Mouse (Mus musculus): ENCODE measurements around the gene Dnm3. TPM values are rescaled to one million over a fixed set of nuclear protein-coding genes. Genes with fewer than 3 reads are reported as not detected.

The Dnm3 gene
- total RNA-seq, 2 experiments from 2014 or later: 89.8 to 106 TPM

DNA sequence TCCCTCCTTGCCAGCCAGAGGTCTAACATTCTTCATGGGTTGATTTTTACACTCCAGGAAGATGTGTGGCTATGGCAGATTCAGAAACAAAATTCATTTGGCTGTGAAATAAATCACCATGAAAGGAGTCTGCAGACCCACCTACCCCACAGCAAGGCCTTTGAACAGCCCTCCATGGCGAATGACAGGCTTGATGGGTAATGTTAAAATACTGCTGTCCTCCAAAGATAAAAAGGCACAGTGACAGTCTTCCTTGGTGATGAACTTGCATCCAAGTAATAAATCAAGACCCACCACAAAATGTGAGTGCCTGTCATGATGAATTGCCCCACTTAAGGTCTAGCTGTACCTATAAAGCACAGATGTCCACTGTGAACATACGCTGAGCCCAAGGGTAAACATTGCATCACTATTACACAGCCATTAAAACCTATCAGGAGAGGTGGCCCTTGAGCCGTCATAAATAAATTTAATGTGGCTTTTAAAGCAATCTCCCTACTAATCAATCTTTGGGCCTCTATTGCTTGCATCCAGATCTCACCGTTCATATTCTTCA, 131.3 kb downstream of the Dnm3 start:
- intact Hi-C loops (cut with DNase I): no loop called here
- DNase-seq (ENCODE audit: low spot score in 2 of 2): no peak

DNA sequence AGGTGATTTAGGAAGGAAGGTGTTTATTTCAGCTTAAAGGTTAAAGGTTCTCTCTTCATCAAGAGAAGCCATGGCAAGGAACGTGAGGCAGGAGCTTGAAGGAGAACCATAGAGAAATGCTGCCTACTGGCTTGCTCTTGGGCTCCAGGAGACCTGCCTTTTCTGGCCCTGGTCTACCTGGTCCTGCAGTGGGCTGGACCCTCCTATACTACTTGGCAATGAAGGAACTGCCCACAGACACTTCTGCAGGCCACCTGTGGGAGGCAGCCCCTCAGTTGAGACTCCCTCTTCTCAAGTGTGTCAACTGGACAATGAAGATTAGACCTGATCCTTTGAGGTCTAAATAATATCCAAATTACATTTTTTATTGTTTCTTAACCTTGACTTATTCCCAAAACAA, 140.7 kb downstream of the Dnm3 start:
- intact Hi-C loops (cut with DNase I): no loop called here

DNA sequence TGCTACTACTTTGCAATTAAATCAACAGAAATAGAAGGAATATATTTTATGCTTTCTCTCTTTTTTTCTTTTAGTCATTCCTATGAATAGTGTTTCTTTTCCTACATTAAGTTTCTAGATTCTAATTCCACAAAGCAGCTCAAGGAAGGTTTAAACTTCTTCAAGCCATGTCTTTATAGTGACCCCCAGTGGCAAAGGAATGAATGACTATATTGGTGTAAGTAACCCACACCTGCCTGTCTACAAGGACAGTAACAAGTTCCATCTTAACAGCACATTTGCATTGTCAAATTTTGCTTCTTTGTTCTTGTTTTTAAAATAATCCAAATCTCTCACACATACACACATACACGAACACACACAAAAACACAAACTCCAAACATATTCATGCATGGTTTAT, 141.2 kb downstream of the Dnm3 start:
- intact Hi-C loops (cut with DNase I): no loop called here

More for the DNA sequence above, 140.7 kb downstream of the Dnm3 start:
- DNase-seq (ENCODE audit: low spot score in 2 of 2): no peak

DNA sequence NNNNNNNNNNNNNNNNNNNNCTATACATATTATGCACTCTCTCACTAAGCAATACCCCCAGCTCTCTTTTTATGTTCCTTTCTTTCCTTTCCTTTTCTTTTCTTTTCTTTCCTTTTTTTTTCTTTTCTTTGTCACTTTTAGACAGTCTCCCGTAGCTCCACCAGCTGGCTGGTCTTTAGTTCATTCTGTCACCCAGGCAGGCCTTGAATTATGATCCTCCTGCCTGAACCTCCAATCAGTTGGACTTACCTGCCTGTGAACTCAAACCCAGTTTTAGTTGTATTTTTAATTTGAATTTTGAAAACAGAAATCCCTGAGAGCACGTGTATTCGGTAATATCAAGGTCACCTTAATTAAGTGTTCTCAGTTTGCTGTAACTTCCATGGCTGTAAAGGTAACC, 141.6 kb downstream of the Dnm3 start:
- intact Hi-C loops (cut with DNase I): no loop called here
- no peak for DNase-seq (ENCODE audit: low spot score in 2 of 2)

More for the DNA sequence above, 141.2 kb downstream of the Dnm3 start:
- no peak for DNase-seq (ENCODE audit: low spot score in 2 of 2)

DNA sequence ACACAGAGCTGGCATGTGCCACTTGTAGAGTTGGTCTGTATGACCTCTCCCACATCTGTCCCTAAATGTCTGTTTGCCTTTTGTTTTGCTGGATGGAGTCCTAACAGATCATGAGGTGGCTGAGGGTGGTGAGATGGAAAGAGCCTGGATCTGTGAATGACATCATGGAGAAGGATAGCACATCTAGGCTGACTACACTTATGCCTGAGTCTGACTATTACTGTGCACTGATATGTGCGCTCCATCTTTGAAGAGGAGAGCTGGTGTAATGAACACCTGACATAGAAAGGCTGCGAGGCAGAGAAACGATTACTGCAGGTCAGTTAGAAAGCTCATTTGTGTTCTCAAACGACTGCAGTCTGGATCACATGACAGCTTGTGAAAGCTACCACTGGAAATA, 149.2 kb downstream of the Dnm3 start:
- intact Hi-C loops (cut with DNase I): no loop called here
- DNase-seq (ENCODE audit: low spot score in 2 of 2): no peak

DNA sequence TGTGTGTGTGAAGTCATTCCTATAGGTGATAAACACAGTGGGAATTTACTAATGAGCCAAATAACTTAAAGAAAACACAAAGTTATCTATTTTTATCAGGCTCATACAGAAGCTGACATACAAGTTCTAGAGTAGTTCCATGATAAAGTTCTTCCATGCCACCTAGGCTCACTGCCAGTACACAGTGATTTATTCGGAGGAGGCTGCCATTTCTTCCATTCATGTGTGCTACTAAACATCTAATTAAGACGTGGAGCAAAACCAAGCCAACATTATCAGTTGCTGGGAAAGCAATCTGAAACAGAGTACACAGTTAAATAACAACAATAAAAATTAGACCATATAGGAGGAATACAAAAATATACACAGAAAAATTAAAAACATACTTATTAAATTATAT, 150.2 kb downstream of the Dnm3 start:
- DNase-seq (ENCODE audit: low spot score in 2 of 2): no peak
- intact Hi-C loops (cut with DNase I): no loop called here

DNA sequence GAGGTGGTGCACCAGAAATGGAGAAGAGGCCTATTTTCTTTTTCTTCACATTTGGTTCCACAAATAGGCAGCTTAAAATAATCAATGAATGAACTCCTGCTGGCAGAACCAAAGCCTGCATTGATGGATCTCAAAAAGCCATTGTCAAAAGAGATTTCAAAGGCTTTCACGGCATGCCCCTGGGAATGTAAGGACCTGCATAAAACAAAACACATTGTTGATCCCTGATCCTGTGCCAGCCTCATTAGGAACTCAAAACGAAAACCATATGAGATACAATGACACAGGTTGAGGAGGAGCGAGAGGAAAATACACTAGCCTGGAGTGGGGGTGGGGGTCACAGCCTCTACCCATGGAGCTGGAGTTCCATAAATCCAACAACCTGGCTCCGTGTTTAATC, 153.4 kb downstream of the Dnm3 start:
- intact Hi-C loops (cut with DNase I): no loop called here
- DNase-seq (ENCODE audit: low spot score in 2 of 2): no peak

DNA sequence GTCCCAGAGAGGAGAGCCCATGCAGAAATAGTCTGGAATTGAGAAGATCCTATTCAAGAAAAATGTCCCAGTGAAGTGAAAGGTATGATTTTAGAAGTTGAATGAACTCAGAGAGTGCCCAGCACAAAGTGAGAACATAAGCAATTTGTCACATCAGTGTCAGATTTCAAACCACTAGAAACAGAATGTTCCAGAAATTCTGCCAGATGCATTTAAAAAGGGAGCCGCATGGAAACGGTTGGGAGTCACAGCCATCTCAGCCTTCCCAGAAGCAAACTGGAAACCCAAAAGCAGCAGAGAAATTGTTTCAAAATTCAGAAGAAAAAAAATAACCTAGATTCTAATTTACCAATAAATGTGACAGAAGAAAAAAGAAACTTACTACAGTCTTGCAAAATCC, 154.7 kb downstream of the Dnm3 start:
- intact Hi-C loops (cut with DNase I): no loop called here
- no peak for DNase-seq (ENCODE audit: low spot score in 2 of 2)

DNA sequence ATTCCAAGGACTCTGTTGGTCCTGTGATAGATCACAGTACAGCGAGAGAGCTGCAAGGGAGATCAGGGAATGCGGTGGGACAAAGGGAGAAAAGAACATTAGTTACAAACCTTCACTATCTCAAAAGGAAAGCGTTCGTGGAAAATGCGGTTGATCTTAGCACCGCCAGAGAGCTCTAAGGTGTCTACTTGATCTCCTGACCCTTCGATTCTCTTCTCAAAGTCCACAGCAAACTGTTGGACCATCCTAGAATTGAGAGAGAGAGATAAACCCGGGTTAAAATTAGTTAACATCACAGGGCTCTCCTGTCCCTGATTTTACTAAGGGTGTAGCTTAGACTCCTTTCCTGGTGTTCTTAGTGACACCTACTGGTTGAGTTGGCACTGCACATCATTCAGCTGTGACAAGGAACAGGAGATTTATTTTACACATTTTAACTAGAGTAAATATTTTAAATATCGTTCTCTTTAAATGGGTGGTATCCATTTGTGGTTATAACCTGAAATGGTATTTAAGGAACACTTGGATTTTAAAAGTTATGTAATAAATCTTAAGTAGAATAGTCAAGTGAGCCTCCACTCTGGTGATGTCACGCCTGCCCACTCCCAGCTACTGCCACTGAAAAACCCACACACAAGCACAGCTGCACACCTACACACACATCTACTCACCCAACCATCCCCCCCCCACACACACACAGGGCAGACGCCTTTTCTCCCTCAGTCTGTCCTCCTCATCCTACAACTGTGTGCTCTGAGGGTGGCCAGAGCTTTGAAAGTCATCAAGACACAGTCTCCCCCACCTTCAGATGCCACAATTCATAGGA, 164.2 kb downstream of the Dnm3 start:
- intact Hi-C loops (cut with DNase I): loop anchor here (1.0 to 10.0 kb wide), 3 partner anchors 209 to 337 kb away; no protein-coding TSS in a partner anchor
- peak in 1 of 2 experiments; percentile 35 for DNase-seq (ENCODE audit: low spot score in 2 of 2)

DNA sequence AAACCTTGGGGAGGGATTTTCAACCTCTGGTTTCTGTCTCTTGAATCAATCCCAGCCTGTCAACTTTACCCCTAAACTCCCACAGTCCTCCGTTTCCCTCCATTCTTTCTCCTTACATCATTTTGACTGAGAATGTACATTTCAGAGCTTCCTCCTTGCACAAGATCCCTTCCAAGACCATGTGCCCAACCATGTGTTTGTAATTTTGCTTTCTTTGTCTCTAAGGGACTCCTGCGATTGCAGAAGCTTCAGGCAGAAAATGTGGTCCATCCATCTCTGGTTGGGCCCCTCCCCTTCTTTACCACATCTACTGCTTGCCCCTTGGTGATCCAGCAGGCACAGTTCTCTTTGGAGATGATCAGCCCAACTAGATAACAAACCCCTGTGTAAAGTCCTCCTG, 165.2 kb downstream of the Dnm3 start:
- intact Hi-C loops (cut with DNase I): loop anchor here (1.0 to 10.0 kb wide), 3 partner anchors 208 to 336 kb away; no protein-coding TSS in a partner anchor
- no peak for DNase-seq (ENCODE audit: low spot score in 2 of 2)

DNA sequence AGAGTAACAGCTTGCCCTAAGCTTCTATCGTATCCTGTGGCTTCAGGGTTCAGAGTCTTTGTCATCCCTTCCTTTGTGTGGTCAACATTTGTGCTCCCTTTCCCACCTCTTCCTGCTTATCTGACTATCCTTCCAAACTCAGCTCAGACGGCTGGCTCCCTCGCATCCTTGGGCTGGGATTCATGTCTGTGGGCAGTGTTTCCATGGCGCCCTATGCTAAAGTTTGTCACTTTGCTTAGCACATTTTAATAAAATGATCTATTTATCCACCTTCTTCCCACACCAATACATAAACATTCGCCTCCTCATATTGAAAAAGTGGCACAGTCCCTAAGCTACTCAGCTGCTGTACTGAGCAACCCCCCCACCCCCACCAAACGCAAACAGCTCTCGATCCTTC, 165.7 kb downstream of the Dnm3 start:
- intact Hi-C loops (cut with DNase I): loop anchor here (2.0 to 10.0 kb wide), 2 partner anchors 207 to 311 kb away; no protein-coding TSS in a partner anchor
- no peak for DNase-seq (ENCODE audit: low spot score in 2 of 2)

DNA sequence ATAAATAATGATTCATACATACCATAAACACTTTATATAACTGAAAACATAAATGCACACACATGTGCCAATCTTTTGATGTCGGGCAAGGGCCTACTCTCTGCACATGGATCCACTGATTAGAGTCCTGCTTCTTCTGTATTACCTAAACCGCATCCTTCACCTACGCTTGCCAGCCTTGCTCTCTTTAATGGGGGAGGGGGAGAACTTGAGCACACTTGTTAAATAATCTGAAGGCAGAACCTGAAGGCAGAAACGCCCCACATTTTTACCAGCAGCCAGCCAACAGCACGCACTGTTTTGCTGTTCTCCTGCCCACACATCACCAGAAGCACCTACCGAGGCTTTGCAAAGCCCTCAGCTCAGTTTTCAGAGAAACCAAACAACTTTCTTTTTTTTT, 172.6 kb downstream of the Dnm3 start:
- no peak for DNase-seq (ENCODE audit: low spot score in 2 of 2)

DNA sequence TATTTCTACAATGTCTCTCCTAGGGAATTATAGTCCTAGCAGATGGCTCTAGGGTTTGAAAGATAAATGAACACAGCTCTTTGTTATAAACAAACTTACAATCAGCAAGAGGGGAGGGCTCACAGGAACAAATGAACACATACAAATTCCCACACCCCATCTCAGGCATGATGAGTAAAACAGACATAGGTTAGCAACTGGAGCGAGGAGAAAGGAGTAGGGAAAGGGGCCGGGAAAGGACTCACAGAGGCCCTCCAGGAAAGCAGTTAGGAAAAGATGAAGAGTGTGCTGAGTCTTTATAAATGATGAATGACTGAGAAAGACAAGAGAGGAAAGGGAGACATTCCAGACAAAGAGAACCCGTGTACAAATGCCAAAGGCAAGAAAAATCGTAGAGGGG, 175.4 kb downstream of the Dnm3 start:
- no peak for DNase-seq (ENCODE audit: low spot score in 2 of 2)

More for the DNA sequence above, 172.6 kb downstream of the Dnm3 start:
- intact Hi-C loops (cut with DNase I): no loop called here

DNA sequence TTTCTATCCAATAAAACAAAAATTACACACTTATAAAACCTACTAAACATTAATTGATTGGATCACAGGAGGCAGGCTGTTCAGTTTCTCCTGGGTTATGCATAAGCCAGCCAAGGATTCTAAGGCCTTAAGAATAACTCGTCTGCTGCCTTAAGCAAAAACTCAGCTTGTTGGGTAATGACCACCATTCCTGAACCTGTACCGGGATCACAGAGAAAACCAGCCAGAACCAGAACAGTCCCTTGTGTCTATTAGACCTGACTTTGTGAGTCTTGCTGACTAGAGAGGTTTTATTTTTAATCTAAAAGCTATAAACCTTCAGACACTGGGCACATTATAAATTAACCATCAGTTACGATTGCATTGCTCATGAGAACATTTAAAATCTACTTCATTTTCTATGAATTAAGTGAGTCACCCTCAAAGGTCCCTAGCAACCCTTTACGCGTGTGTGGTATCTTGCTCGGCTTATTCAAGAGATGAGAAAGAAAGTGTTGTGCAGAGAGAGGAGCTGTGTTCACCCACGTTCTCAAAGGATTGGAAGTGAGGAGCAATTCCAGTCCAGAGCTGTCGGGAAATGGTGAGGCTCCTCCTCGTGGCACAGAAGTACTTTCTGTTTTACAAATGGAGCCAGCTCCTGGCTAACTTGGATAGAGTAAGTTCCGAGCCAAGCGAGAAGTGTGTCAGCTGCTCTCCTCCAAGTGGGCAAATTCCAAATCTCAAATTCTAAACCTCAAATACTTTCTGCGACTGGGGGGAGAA, 178.1 kb downstream of the Dnm3 start:
- DNase-seq (ENCODE audit: low spot score in 2 of 2): peak; percentile 25 to 39
- intact Hi-C loops (cut with DNase I): no loop called here

More for the DNA sequence above, 175.4 kb downstream of the Dnm3 start:
- intact Hi-C loops (cut with DNase I): no loop called here

DNA sequence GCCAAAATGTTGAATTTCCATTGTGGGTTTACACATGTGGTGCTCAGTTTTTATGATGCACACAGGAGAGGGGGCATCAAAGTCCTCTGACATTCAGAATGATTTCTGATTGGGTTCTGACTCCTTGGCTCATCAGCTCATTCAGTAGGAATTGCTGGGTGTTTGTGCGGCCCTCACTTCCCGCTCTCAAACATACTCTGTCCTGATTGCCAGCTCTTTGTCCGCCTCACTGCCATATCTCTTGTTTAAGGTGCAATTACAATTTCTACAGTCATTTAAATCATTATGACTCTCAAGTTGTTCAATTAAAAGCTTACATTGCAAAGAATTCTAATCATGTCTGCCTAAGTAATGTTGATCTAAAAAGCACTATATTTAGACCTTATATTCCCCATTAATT, 179.3 kb downstream of the Dnm3 start:
- intact Hi-C loops (cut with DNase I): no loop called here
- no peak for DNase-seq (ENCODE audit: low spot score in 2 of 2)

DNA sequence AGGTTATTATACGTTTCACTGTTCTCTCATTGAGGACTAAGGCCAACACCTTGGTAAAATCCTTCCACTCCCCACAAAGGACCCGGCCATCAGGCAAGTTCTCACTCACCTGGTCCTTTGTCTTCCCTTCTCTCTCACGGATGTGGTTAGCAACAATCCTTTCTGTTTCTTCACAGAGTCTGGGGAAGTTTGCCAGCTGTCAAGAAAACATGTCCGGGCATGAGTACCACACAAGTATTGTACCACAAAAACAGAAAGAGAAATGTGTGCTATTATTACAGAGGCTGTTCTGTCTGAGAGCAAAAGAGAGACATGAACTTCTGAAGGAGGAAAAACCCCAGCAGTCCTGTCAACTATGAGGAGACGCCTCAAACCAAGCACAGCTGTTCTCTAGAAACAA, 182.4 kb downstream of the Dnm3 start:
- no peak for DNase-seq (ENCODE audit: low spot score in 2 of 2)
- intact Hi-C loops (cut with DNase I): no loop called here

DNA sequence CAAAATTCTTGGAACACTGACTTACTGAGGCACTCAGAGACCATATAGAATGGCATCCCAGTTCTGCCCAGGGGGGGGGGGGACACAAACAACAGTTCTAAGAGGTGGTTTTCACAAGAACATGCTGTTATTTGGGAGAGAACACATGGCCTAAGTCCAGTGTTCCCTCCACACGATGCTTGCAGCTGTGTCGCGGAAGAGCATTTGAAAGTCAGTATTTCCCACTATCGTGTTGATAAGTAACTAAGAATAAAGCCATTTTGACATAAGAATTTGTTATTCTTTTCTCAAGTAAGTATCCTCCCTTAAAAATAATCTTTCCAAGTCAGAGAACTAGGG, 183.3 kb downstream of the Dnm3 start:
- intact Hi-C loops (cut with DNase I): no loop called here
- no peak for DNase-seq (ENCODE audit: low spot score in 2 of 2)

DNA sequence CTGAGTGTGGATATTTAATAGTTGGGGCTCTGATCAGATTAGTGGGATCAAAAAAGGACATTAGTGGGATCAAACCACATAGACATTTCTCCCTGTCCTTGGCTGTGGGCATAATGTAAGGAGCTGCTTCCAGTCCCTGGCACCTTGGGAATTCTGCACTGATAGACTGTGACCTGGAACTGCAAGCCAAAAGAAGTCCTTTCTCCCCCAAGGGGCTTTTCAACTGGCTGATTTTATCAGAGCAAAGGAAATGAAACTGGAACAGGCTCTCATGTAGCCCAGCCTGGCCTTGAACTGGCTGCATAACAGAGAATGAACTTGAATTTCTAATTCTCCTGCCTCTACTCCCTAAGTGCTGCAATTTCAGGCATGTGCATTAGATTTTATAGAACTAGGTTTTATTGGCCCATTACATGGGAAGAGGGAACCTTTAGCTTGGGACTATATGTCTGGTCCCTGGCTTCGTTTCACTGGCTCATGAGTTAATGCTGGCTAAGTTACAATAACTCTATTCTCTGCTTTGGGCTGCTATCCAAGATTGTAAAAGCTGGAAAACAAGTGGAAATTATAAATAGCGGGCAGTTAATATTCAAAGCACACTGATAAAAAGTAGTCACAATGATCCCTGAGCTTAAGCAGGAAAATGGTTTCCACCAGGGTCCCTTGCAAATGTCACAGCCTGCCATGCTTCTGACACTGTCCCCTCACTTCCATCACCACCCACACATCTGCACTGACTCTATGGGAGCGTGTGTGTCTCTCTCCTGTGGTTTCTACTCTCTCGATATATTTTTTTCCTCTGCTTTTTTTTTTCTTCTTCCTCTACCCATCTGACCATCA, 183.9 kb downstream of the Dnm3 start:
- no peak for DNase-seq (ENCODE audit: low spot score in 2 of 2)
- intact Hi-C loops (cut with DNase I): no loop called here

DNA sequence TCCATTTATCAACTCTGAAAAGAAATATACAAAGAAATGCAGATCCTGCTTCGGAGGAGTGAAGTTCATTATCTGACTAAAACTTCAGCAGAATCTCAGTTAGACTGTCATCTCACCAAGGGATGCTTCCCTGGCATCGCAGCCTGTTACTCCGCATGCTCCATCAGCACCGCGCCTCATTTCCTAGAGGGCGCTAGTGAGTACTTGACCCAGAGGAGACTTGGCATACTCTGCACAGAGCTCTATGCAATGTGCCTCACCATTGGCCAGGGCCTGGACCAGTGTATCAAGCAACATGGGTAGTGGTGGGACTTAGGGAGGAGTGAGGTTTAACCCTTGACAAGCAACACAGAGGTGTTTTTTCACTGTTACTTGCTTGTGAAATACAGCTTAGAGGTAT, 190.9 kb downstream of the Dnm3 start:
- DNase-seq (ENCODE audit: low spot score in 2 of 2): no peak
- intact Hi-C loops (cut with DNase I): no loop called here

DNA sequence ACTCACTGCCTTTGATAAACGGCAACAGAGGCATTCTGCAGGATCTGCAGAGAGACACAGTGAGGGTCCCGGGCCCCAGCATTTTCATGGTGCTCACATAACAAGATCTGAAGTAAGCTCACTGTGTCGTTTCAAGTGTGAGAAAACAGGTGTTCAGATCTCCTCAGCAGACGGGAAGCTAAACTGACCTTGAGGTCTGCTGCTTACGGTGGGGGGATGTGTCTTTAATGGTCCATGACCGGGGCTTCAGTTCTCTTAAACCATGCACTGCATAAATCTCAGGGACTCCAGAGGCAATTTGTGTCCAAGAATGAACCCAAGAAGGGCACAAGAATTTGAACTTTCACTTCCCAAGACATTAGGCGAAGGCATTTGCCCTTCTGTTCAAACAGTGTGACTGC, 195.9 kb downstream of the Dnm3 start:
- DNase-seq (ENCODE audit: low spot score in 2 of 2): no peak
- intact Hi-C loops (cut with DNase I): no loop called here
